Mouse (Mus musculus) kidney, adult 11 months (tissue): ENCODE measurements around the gene Nfu1.
"Not testable (repeated sequence)": the region's sequence is repeated elsewhere in the genome, so short reads cannot be mapped to it uniquely, and the experiment has no call there.

Experiments used
- DNase-seq: peaks from one replicate; pipeline ENCODE4 v3.0.0; 2022

Gene Nfu1

GRCm38 (mm10) chr6:87028881-87029280 lies 19.8 kb downstream of the Nfu1 start:
- DNase-seq = no peak

GRCm38 (mm10) chr6:87031310-87031709 lies 22.3 kb downstream of the Nfu1 start:
- DNase-seq = peak; percentile 72

GRCm38 (mm10) chr6:87032401-87032800 lies 23.4 kb downstream of the Nfu1 start:
- no peak for DNase-seq

- no peak for DNase-seq
Measured at GRCm38 (mm10) chr6:87034395-87034794, 25.4 kb downstream of the Nfu1 start.

- peak; percentile 34 for DNase-seq
Measured at GRCm38 (mm10) chr6:87037826-87038620, 29.0 kb downstream of the Nfu1 start.

- DNase-seq = no peak
Measured at GRCm38 (mm10) chr6:87039161-87039560, 30.1 kb downstream of the Nfu1 start.

GRCm38 (mm10) chr6:87040971-87041370 lies 31.9 kb downstream of the Nfu1 start:
- DNase-seq = no peak

- no peak for DNase-seq
Measured at GRCm38 (mm10) chr6:87041431-87041830, 32.4 kb downstream of the Nfu1 start.

GRCm38 (mm10) chr6:87042004-87042336 lies 32.9 kb downstream of the Nfu1 start:
- DNase-seq = no peak

GRCm38 (mm10) chr6:87042337-87043130 lies 33.5 kb downstream of the Nfu1 start, which contains the start of gene Gfpt1:
Gene Gfpt1 (plus strand): TSS chr6:87042846.
- DNase-seq = peak; percentile 94

- DNase-seq = no peak
Measured at GRCm38 (mm10) chr6:87043131-87043516, 34.1 kb downstream of the Nfu1 start.

- DNase-seq = no peak
Measured at GRCm38 (mm10) chr6:87044895-87045294, 35.9 kb downstream of the Nfu1 start.

GRCm38 (mm10) chr6:87045507-87045906 lies 36.5 kb downstream of the Nfu1 start:
- DNase-seq = no peak

- DNase-seq = not testable (repeated sequence)
Measured at GRCm38 (mm10) chr6:87048712-87049111, 39.7 kb downstream of the Nfu1 start.

GRCm38 (mm10) chr6:87051886-87052425 lies 42.9 kb downstream of the Nfu1 start:
- DNase-seq = no peak

GRCm38 (mm10) chr6:87054193-87054592 lies 45.2 kb downstream of the Nfu1 start:
- DNase-seq = no peak

- no peak for DNase-seq
Measured at GRCm38 (mm10) chr6:87059754-87060153, 50.7 kb downstream of the Nfu1 start.

GRCm38 (mm10) chr6:87063586-87063985 lies 54.5 kb downstream of the Nfu1 start:
- DNase-seq = no peak

GRCm38 (mm10) chr6:87068209-87068608 lies 59.2 kb downstream of the Nfu1 start:
- no peak for DNase-seq

- DNase-seq = no peak
Measured at GRCm38 (mm10) chr6:87069195-87069900, 60.3 kb downstream of the Nfu1 start.

GRCm38 (mm10) chr6:87070641-87071040 lies 61.6 kb downstream of the Nfu1 start:
- DNase-seq = no peak

GRCm38 (mm10) chr6:87072759-87073158 lies 63.7 kb downstream of the Nfu1 start:
- no peak for DNase-seq

- DNase-seq = no peak
Measured at GRCm38 (mm10) chr6:87075092-87075685, 66.2 kb downstream of the Nfu1 start.
